Mouse (Mus musculus) stomach, adult 2 months (tissue): Measurements from ENCODE around the gene Gm15557. TPM values are rescaled to one million over a fixed set of nuclear protein-coding genes. Genes with fewer than 3 reads are reported as not detected.

ENCODE experiments used
- polyA plus RNA-seq: library from polyadenylated mRNA; depleted of rRNA; stranded (reverse); fragments of >200 nt; gene quantifications from 2 replicates; pipeline ENCODE4 v1.2.3, GENCODE M21; 2012; rRNA removed

Gene Gm15557
- polyA plus RNA-seq, result not detected in 2 replicates

DNA sequence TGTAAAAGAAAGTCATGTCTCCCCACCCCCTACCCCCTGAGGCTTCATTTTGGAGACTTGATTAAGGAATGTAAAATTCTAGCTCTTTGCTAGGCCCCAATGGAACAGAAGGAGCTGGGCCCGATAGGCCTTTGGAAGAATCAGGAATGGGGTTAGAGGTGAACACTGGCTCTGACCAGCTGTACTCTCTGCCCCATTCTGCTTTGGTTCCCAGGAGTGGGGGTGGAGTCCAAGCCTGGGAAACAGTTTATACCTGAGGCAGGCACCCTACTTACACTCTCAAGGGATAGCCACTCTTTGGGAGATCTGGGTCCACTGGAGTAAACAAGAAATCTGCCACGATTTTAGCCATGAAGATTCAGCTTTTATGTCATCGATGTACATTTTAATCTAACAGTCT, at the start of gene Gm15557:
Gene Gm15557 (plus strand): TSS at position 48 of the 400 bp plus-strand sequence.

DNA sequence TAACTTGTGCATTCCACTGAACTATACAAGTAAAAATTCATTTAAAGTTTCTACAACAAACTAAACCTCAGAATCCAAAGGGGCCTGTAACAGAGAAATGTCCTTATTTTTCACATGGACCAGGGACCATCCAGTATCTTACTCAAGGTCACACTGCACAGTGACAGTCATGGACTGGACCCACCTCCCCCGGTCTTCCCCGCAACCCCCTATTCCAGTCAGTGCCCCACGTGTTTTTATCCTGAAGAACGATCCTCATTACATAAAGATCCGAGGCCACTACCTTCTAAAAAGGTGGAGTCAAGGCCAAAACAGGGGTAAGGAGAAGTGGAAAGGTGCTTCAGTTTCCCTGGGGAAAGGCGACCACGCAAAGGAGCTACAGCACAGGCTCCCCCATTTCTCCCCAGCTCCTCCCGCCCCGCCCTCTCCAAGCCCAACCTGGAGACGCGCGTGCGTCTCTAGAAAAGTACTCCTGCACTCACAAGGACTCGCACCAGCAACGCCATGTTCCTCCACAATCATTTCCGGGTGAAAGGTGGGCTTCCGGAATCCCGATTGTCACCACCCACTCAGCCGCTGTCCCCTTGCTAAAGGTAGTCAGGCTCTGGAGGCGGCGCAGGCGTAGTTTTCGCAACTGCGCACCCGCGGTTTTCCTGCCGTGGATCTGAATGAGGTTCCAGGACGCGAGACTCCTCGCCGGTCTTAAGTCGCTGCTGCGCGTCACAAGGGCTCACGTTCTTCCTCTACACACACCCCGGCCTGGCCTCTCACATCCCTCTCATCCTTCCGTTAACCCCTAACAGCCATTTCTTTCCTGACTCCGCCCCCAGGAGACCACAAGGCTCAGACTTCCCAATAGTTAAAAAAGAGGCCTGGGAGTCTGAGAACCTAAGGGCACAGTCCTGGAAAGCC, 10.7 kb upstream of the Gm15557 start, which contains the start of gene Uqcc1:
Gene Uqcc1 (minus strand): TSS at position 780 of the 912 bp plus-strand sequence.

DNA sequence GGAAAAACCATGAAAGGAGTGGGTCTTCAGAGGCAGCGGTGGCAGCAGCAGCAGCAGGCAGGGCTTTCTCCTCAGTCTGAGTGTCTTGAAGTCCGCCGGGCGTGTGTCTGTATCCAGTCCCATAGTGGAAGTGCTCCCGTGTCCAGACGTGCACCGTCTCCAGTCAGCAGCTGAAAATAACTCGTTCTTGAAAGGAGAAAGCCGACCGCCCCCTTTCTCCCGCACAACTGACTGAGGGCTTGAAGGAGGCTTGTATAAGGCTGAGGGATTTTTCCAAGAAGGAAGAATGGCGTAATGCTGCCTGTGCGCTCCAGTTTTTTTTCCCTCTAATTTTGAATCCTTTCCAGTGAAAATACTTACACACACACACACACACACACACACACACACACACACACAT, 4.6 kb downstream of the Gm15557 start, which contains the start of gene Gdf5:
Gene Gdf5 (minus strand): TSS at position 244 of the 400 bp plus-strand sequence.

DNA sequence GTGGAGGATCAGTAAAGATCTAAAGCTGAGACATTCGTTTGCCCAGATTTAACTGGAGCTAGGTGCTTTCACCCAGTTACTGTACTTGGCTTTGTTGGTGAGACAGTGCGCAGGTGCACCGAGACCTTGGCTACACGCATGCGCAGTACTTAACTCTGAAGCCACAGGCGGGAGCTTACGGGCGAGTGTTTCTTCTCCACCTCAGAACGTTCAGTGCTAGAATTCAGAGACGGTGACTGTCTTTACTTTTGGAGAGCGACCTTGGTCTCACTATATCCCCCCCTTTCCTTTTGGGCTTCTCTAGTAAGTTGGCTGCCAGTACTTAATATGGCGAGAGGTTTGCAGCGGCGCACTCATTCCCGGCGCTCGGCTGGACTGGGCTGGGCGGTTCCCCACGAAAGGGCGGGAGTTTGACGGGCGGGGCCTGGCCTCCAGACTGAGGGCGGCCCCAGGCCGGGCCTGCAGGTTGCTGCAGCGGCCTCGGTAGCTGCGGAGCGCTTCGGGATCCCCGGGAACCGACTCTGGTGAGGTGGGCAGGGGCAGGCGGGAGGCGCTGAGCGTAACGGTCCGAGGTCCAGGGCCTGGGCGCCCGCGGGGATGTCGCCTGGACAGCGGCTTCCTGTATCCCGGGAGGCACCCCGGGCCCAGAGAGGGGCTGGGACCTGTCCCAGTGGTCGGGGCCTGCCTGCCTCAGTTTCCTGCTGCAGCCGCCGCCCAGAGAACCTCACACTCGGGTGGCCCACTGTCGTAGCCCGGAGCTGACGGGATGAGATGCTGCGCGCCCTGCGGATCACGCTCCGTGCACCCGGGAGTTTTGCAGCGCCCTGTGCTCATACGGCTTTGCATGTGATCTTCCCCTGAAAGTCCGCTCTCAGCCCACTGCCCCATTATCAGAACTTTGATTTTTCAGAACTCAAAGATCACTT, 15.9 kb downstream of the Gm15557 start, which contains the start of gene Cep250:
Gene Cep250 (plus strand): TSS at position 325 of the 926 bp plus-strand sequence.

Other genes with a start within 250 kb of the Gm15557 start
- 72.7 and 87.2 TPM in 2 replicates for gene Trpc4ap, start 248.3 kb upstream of the Gm15557 start, polyA plus RNA-seq
- 42.9 and 44.4 TPM in 2 replicates for gene Edem2, start 211.3 kb upstream of the Gm15557 start, polyA plus RNA-seq
- not detected in 2 replicates for gene Gm17581, start 204.9 kb upstream of the Gm15557 start, polyA plus RNA-seq
- 6.5 and 8.9 TPM in 2 replicates for gene Procr, start 189.6 kb upstream of the Gm15557 start, polyA plus RNA-seq
- gene Mmp24, start 165.4 kb upstream of the Gm15557 start, polyA plus RNA-seq, result 0.22 TPM in 2 replicates
- 39.1 and 88.0 TPM in 2 replicates for gene BC029722, start 121.3 kb upstream of the Gm15557 start, polyA plus RNA-seq
- gene Eif6, start 113.8 kb upstream of the Gm15557 start, polyA plus RNA-seq, result 175 and 188 TPM in 2 replicates
- 8.5 and 10.6 TPM in 2 replicates for gene Fam83c, start 105.9 kb upstream of the Gm15557 start, polyA plus RNA-seq
- gene Uqcc1, start 10.4 kb upstream of the Gm15557 start, polyA plus RNA-seq, result 4.6 and 7.1 TPM in 2 replicates
- gene Gdf5, start 4.6 kb downstream of the Gm15557 start, polyA plus RNA-seq, result 0.39 and 0.54 TPM in 2 replicates
- 1.7 and 1.9 TPM in 2 replicates for gene Cep250, start 15.7 kb downstream of the Gm15557 start, polyA plus RNA-seq
- gene 6430550D23Rik, start 67.2 kb downstream of the Gm15557 start, polyA plus RNA-seq, result 0.34 and 0.77 TPM in 2 replicates
- 112 and 123 TPM in 2 replicates for gene Ergic3, start 67.3 kb downstream of the Gm15557 start, polyA plus RNA-seq
- gene Fer1l4, start 112.2 kb downstream of the Gm15557 start, polyA plus RNA-seq, result 52.4 and 63.6 TPM in 2 replicates
- gene Spag4, start 124.4 kb downstream of the Gm15557 start, polyA plus RNA-seq, result 2.2 and 2.8 TPM in 2 replicates
- 27.6 and 30.8 TPM in 2 replicates for gene Cpne1, start 171.2 kb downstream of the Gm15557 start, polyA plus RNA-seq
- 1.9 and 2.9 TPM in 2 replicates for gene Rbm12, start 171.2 kb downstream of the Gm15557 start, polyA plus RNA-seq
- 0.05 TPM in 1 of 2 replicates, not detected in the other for gene Gm28036, start 186.4 kb downstream of the Gm15557 start, polyA plus RNA-seq
- 122 and 216 TPM in 2 replicates for gene Romo1, start 203.3 kb downstream of the Gm15557 start, polyA plus RNA-seq
- gene Nfs1, start 203.5 kb downstream of the Gm15557 start, polyA plus RNA-seq, result 27.7 and 34.3 TPM in 2 replicates
- gene Rbm39, start 239.5 kb downstream of the Gm15557 start, polyA plus RNA-seq, result 18.8 and 20.8 TPM in 2 replicates